Mouse (Mus musculus): ENCODE measurements around the gene Ntsr2. TPM values are rescaled to one million over a fixed set of nuclear protein-coding genes. Genes with fewer than 3 reads are reported as not detected.
"Not testable (repeated sequence)": the region's sequence is repeated elsewhere in the genome, so short reads cannot be mapped to it uniquely, and the experiment has no call there.

The Ntsr2 gene
- total RNA-seq, 2 experiments from 2014 or later, result 1.6 to 2.1 TPM

DNA sequence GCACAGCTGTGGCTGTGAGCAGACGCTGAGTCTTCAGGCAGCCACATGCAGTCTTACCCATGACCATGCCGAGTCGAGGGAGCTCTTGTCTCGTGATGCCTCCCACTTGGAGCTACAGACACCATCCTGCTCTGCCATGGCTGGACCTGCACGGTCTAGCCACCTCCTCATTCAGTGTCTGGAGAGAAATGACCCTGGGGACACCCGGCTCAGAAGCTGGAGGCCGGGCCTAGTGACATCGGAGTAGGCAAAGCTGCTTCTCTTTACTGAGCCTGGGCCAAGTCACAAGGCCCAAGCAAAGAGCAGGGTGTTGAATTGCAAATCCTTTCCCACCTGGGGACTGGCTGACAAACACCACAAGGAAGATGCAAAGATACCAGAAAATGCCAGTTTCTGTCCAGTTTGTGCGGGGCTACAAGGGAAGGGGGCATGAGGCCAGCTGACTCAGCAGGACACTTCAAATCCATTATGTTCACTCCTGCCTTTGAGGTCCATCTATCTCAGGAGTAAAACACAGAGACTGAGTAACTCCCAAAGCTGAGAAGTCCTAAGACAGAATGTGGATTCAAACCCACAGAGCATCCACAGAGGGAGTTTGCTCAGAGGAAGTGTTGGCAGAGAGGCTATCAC is 6.3 kb upstream of the Ntsr2 start:
- DNase-seq (ENCODE audit: low spot score in 2 of 2), result no peak

DNA sequence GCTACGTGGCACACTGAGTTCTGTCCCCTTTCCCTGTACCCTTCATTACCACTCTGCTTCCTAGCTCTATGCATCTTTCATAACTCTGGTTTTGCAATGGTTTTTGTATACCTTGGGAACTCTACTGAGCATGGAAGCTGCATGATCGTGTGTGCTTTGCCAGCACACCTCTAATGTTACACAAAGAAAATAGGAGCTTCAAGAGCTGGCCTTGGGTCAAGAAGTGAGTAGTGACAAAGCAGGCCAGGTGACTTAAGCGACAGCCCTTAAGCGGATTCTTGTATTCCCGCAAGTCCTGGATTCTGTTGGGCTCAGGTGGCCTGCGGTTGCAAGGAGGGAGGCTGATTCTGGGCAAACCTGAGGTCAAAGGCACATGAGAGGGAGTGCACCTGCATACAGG is 4.9 kb upstream of the Ntsr2 start:
- no peak for DNase-seq (ENCODE audit: low spot score in 2 of 2)

DNA sequence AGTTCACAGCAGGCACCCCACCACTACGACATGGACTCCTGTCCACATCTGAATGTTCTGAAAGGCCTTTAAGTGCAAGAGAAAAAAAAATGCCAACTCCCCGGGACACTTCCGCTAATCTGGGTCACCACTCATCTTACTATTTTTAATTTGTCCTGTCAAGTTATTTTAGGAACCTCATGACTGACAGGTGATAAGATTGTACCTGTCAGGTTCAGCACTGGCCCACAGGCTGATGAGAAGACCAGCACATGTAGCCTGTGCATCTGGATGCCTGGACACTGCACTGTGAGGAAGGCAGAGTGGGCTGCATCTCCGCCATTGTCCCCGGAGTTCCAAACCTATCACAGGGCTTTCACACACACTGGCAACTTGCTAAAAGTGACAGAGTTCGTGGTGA is 3.4 kb upstream of the Ntsr2 start:
- DNase-seq (ENCODE audit: low spot score in 2 of 2), result no peak

DNA sequence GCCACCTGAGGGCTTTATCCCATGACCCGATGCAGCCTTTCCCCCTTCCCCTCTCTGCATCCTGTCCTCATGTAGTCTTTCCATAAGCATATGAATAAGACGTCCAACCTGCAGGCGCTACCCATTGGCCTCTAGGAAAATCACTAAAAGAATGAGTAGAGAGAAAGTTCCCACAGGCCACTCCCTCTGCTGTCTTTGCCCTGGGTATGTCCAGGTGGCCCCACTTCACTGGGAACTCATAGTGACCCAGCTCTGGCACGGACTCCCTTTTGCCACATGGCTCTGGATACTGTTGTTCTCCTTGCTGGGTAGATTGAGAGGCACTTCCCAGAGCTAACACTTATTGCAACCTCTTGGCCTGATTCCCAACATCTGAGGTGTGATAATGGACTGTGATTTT is 2.4 kb downstream of the Ntsr2 start:
- no peak for DNase-seq (ENCODE audit: low spot score in 2 of 2)

DNA sequence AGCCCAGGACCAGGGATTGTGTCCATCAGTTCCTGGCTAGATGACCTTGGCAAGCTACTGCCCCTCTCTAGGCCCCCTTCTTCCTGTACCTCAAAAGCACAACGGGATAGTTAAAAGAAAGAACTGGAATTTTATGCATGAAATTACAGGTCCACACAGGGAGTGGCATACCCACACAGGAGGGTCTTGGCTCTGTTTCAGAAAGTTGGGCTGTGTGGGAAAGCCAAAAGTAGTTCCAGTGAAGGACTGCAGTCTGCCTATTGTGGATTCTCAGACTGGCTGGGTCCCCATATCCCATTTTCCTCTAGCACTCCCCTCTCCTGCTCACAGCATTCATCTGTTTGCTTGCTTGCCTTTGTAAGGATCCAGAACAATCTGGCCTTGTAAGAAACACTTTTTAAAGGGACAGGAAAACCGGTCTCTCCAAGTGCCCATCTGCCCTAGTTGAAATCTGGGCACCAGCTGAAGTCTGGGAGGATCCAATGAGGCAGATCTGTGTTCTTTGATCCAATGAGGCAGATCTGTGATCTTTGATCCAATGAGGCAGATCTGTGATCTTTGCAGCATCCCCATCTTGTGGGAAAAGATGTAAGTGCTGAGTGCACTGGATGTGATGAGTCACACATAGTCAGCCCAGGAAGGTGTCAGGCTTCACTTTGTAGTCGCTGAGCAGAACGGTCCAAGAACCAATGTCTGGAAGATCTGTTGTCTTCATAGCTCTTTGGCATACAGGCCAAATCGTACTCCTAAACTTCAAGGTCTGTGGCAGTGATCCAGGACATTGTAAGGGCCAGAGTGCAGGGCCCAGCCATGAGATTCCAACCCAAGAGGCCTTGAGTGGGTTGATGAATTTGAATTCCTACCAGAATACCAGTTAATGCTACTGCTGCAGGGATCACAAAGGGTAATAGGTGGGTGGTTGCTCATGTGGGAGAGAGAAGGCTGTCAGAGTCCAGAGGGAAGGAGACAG is 4.0 kb downstream of the Ntsr2 start:
- no peak for DNase-seq (ENCODE audit: low spot score in 2 of 2)

DNA sequence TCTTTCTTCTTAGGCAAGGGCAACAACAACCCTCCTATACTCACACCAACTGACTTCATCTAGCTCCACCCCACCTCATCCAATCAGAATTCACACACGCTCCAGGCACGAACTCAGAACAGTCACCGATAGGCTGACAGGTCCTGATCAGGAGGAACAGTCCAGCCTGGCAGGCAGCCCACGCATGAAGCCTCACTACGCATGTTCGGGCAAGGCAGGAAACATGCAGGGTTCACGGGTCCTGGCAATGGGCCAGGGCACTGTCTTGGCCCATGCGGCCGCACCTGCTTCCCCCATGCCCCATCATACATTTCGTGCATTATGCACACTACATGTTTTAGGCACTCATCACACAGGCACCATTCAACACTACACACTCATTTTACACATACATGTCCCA is 8.3 kb downstream of the Ntsr2 start:
- DNase-seq (ENCODE audit: low spot score in 2 of 2), result no peak

DNA sequence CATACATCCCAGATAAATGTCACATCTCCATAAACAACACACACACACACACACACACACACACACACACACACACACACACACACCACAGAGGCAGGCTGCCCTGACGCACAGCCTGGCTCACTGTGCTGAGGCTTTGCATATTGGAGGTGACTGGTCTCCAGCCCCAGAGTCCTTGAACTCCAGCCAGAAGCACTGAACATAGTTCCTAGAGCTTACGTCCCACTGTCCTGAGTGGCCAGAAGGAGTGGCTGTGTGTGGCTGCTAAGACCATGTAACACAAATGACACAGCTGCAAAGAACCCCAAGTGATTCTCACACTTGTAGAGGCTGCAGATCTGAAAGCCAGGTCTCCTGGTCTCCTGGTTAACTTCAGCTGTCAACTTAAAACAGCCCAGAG is 8.8 kb downstream of the Ntsr2 start:
- DNase-seq (ENCODE audit: low spot score in 2 of 2), result peak in 1 of 2 experiments; percentile 39

DNA sequence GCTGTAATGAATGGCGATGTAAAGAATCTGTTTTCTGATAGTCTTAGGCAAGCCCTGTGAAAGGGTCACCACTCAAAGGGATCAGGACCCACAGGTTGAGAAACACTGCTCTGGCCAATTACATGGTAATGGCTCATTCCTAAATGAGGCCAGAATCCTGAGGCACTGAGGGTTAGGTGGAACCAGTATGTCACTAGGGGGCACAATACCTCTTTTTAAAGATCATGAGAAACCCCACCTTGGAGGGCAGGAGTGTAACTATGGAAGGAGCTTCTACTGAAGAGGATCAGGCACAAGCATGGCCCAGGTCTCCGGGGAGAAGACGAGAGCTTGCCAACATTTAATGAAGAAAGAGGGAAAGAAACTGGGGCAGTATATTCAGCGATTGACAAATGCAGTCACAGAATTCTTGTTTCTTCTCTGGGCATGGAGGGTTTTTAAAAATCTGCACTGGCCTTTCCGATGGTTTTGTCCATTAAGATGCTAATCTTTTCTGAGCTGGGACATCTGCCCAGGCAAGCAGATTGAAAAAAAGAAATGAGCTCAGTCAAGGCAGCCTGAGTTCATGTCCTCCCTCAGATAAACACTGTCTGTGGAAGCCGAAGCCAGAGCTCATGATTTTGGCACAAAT is 9.9 kb downstream of the Ntsr2 start:
- no peak for DNase-seq (ENCODE audit: low spot score in 2 of 2)

DNA sequence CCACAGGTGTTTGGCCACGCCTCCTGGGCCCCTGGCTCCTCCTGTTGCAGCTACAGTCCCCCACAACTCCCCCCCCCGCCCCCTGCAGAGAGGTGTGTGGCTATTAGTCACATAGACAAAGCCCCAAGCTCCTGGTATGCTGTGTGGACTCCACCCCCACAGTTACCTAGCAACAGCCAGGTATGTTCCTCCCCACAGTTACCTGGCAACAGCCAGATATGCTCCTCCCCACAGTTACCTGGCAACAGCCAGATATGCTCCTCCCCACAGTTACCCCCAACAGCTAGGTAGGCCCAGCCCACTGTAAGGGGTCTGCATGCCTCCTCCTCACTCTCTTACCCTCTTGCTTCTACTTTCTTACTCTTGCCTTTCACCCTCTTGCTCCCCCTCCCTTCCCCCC is 11.8 kb downstream of the Ntsr2 start:
- no peak for DNase-seq (ENCODE audit: low spot score in 2 of 2)

DNA sequence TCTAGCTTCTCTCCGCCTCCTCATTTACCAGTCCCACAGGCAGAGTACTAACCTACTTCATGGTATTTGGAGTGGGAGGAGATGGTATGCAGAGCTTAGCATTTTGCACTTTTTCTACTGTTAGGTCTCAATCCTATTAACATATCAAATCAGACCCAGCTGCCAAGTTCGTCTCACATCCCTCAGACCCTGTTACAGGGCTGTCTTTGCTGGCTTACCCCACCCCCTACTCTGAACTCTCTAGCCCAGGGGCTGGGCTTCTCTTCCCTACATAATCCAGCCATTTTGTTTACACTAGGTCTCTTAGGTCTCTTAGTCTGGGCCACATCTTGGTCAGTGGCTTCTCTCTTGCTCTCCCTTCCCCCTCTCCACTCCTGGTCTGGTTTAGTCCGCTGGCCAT is 16.0 kb downstream of the Ntsr2 start:
- DNase-seq (ENCODE audit: low spot score in 2 of 2), result no peak

DNA sequence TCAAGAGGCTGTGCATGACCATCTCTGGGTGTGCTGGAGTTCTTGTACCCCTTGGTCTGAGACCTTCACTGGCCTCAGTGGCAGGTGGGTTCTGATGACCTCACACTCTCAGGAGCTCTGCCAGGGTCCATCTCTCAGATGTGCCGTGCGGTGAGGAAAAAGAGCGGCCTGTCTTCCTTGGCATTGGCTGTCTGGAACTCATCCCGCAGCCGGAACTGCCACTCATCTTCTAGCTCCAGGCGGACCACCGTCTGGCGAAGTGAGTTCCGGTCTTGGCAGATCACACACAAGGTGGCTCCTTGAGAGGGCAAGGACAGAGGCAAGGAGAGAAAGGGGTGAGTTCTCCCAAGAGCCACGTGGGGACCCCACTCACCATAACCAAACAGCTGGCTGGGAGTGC is 19.1 kb downstream of the Ntsr2 start:
- DNase-seq (ENCODE audit: low spot score in 2 of 2), result no peak

DNA sequence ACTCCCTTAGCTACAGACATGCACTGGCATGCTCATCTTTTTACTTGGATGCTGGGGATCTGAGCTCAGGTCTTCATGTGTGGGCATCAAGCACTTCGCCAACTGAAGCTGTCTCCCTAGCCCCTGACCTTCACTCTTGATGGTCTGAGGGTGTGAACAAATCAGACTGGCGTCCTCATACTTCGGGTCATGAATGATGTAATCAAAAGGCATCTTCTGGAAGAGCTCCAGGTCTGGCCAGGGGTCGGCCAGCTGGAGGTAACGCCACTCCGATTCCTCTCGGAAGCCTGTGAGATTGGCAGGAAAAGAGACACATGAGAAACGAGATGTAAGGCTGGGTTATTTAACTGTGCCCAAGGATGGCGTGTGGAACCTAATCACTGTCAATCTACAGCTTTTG is 37.4 kb downstream of the Ntsr2 start:
- no peak for DNase-seq (ENCODE audit: low spot score in 2 of 2)

DNA sequence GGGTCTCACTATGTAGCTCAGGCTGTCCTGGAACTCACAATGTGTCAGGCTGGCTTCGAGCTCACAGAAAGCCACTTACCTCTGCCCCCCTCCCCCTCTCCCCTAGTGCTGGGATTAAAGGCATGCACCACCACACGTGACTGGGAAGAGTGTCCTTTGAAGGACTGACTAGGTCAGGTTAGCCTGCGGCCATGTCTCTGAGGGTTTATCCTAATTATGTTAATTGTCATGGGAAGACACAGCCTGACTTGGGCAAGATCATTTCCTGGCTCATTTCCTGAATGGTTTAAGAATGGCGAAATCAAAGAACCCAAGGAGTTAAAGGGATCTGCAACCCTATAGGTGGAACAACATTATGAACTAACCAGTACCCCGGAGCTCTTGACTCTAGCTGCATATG is 41.6 kb downstream of the Ntsr2 start:
- DNase-seq (ENCODE audit: low spot score in 2 of 2), result no peak

DNA sequence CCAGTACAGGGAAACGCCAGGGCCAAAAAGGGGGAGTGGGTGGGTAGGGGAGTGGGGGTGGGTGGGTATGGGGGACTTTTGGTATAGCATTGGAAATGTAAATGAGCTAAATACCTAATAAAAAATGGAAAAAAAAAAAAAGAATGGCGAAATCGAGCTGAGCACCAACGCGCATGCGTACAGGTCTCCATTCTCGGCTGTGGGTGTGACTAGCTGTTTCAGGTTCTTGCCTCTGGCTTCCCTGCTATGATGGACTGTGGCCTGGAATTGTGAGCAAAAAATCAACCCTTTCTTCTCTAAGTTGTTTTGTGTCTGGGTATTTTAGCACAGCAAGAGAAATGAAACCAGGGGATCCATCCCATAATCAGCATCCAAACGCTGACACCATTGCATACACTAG is 42.1 kb downstream of the Ntsr2 start:
- DNase-seq (ENCODE audit: low spot score in 2 of 2), result not testable (repeated sequence)

DNA sequence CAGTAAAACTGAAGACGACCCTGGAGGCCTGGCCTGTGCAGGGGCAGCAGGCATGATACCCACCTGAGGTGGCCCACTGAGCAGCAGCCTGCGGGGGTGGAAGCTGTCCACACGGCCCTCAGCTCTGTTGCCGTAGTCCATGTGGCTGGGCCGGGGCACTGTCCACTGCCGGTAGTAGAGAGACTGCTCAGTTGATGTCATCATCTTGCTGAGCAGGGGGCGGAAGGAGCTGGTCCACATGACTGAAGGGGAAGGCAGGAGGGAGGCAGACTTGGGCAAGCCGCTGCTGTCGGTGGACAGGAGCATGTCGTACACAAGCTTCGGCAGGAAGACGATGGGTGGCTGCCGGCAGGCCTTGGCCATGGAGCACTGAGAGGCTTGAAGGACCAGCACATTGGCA is 43.0 kb downstream of the Ntsr2 start:
- no peak for DNase-seq (ENCODE audit: low spot score in 2 of 2)

DNA sequence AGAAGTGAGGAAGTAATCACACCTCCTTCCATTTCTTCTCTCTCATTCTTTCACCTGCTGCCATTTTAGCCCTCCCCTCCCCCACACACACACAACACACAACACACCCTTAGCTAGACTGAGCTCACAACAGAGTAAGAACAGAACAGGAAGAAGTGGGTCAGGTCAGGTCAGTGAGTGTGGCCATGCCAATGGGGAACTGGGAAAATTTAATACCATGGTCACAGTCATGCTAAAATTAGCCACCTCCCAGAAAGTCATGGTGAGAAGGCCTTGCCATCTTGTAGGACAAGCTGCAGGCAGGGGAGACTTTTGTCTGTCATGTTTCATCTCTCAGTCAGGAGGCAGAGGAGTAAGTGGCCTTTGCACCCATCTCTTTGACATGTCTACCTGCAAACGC is 45.5 kb downstream of the Ntsr2 start:
- no peak for DNase-seq (ENCODE audit: low spot score in 2 of 2)

Other genes with a start within 250 kb of the Ntsr2 start
- 100 to 1,000 TPM in 1 of 2 experiments, 10 to 100 TPM in 1; 92.7 to 186 TPM for gene Lpin1, start 42.4 kb upstream of the Ntsr2 start, total RNA-seq (2021)
- gene Greb1, start 147.5 kb downstream of the Ntsr2 start, total RNA-seq (2021), result 10 to 100 TPM; 43.7 to 54.7 TPM
- gene E2f6, start 157.6 kb downstream of the Ntsr2 start, total RNA-seq (2021), result 10 to 100 TPM; 39.5 to 41.5 TPM
- gene Rock2, start 241.5 kb downstream of the Ntsr2 start, total RNA-seq (2021), result 10 to 100 TPM; 71.8 to 77.7 TPM

Data from adrenal gland, adult 18-20 months (tissue).